Mouse (Mus musculus) thymus, adult 18-20 months (tissue): Measurements from ENCODE around the gene Hoxa10.

Experiments used
- DNase-seq, 2 experiments: peaks; one replicate each; pipeline ENCODE4 v3.0.0; 2022; ENCODE audit warnings: mixed read lengths in 2 of 2

Gene Hoxa10

DNA sequence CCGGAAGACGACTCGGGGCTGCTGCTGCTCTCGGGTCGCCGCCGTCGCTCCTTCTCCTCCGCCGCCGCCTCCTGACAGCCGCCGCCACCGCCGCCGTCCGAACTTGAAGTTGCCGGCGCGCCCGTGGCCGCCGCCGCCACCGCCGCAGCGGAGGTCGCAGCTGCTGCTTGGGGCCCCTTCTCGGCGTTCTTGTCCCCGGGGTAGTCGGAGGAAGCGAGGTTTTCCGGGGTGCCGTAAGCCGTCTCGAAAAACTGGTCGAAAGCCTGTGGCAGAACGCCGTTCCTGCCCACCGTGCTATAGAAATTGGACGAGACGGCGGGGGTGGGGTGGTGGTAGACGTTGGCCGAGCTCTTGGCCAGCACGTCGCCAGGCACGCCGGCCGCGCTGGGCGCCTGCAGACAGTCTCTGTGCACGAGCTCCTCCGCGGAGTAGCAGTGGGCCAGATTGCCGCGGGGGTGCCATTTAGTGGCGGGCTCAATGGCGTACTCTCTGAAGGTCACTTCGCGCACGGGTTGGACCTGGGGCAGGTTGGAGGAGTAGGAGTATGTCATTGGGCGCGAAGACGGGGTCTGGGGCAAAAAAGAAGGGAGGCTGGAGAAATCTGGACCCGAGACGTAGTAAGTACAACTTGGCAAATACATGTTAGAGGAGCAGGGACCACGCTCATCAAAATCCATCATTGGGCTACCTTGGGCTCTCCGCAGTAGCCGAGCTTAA is 4.5 kb upstream of the Hoxa10 start:
- no peak for DNase-seq

DNA sequence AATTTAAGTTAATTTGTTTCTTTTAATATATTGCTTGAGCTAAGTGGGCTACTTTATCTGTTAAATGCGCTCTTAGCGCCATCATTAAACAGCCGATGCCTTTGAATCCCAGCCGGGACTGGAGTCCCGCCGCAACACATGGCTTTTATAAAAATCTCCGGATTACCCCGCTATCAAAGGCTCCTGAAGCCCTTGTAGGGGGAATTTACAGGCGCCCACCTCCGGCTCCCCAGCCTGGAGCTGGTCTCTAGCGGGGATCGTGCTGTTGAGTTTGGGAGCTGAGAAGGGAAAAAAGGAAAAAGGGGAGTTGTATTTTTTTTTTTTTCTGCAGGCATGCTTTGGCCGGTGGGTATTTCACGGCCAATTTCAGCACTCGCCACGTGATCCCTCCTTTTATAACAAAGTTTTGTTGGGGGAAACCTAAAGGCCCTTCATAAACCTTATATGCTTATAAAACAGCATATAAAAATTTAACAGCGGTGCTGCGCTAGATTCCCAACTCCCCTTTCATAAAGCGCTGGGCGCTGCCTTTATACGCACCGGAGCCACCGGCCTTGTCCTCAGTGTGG is 3.9 kb upstream of the Hoxa10 start:
- no peak for DNase-seq

DNA sequence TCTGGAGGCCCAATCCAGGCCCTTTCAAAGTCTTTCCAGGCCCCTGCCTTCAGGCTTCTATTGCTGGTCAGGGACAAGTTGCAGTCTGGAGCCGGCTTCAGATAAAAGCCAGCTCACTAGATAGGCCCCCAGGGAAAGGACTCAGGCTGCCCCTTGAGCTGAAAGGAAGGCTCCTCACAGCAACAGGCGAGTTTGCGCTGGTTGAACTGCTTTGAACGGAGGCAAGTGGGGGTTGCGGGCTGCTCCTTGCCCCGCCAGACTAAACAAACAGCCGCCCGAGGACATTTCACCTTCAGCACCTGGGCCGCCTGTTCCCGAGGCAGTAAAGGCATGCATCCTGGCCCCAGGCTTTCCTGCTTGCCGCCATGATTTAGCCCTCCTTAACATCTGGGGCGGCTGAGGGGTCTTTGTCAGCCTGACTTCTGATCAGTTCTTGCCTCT is 3.0 kb upstream of the Hoxa10 start:
- DNase-seq: no peak

DNA sequence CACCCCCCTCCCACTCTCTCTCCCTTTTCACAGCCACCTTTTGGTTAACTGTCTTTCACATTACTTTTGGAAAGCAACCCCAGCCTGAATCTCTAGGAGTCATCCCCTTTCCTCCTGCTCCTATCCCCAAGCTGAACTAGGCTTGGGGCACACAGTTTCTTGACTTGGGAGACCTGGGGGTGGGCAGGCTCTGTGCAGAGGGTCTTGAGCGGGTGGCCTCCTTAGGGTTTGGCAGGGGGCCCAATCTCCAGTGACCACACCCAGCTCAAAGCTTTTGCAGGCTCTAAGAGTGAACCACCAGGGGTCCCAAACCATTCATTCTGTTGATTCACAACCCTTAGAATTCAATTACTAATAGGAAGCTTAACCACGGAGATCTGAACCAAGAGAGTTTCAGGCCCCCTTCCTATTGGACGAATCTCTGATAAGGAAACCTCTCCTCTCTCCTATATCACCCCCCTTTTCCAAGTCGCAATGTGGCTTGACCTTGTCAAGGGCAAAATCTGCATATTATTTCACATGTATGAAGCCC is 2.2 kb upstream of the Hoxa10 start:
- no peak for DNase-seq

DNA sequence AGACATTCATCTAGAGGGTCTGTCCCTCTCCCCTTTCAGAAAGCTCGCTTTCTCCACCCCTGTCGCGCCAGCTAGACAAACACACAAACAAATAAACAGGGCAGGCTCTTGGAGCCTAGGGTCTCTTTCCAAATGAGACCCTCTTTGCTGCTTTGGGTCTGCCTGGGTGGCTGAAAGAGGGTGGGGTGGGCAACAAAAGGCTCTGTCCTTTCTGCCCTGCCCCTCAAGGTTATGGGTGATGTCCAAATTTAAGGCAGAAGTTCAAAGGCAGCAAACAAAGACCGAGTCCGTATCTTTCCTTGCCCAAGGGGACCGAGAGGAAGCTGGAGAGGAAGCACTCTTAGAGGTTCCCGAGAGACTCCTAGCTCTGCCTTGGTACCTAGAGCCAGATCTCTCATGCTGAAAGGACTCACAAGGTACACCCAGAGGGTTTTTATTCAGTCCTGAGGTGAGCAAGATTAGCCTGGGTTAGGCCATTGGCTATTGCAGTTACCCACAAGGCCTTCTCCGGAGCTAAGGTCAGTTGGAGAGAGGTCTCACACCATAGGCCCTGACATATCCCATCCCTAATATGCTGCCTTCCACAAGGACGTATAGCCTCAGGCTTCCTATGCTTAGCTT is 457 bp upstream of the Hoxa10 start:
- no peak for DNase-seq

DNA sequence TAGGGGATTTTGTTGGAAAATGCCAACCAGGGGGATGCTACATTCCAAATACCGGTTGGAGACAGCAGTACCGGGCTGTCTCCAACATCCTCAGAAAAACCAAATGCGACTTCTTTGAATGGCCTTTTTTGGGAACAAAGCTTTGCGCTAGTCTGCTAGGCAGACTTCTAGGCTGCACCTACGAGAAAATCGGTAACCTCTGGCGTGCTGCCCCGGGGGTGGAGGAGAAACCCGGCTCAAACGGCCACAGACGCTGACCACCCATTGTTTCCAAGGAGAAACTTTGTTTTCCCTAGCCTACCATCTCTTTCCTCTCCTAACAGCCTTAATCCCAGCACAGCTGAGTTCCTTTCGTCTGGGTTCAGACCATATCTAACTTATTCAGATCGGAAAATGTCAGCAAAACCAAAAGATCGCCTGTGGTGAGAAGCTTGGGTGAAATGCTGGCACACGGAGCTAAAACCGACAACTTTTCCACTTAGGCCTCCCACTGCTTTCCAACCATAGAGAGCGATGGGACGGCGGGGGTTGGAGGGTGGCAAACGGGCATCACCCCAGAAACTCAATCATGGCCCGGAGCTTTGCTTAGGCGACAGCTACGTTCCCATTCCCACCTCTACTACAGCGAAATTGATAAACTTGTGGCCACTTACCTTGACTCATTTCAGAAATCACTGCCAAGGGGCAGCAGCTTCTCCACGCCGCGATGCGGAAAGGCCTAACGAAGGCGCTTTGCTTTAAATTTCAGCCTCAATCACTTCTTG is 847 bp downstream of the Hoxa10 start:
- no peak for DNase-seq

DNA sequence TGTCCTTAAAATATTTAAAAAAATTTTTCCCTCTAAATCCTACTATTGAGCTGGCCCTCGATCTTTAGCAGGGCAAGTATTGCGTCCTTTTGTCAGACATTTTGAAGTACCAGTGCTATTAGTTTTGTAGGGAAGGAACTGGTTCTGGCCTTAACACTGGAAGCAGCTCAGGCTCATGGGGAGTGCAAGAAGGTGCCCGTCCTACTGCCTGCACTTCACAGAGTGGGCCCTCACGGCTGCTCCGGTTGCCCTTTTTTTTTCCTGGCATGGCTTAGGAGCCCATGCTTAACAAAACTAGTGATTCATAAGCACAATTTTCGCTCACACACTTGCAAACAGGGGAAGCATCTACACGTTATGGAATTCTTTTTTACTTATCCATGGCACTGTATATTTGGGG is 1.7 kb downstream of the Hoxa10 start:
- no peak for DNase-seq

DNA sequence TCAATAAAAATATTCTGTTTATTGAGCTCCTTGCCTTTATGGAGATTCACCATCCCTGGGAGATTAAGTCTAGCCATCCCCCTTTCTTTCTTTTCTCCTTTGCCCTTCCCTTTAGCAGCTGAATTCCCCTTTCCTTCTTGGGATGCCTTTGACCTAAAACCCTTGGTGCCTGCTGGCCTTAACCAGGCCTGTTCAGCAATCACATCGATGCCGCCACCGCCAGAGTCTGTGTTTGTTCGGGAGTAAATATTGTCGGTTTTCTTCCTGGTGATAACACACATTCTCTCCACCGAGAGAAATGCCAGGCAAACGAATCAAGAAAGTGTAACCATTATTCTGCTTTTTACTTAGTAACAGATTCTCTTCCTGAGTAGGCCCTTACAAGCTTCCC is 2.5 kb downstream of the Hoxa10 start:
- no peak for DNase-seq

DNA sequence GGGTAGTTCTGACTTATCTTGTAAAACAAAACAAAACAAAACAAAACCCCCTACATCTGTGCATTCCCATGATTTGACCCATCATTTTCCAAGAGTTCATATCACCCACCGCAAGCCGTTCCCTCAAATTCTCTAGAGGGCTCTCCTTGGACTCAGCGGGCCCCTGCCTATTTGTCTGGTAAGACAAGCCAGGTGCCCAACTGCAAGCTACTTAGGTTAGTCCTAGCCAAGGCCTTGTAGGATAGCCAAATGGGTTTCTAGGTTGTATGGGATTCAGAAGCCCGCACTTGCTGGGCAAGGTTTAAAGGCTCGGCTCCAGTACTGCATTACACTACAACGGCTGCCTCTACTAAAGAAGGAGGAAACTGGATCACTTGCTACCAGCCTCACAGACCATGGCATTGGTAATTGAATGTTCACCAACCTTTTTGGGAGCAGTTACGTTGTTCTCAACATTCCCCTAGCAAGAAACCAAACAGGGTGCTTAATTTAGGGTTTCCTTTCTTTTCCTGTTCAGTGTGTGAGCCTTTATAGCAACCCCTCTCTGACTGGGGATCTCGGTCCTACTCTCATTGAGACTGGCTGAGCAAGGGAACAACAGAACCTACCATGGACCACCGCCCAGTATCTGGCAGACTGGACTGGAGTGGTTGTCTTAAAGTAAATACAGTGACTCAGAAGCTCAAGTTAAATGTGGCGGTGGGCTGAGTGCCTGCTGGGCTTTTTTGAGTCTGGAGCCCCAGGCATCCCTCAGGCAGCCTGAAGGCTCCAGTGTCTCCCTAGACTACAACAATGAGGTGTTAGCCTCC is 3.1 kb downstream of the Hoxa10 start:
- DNase-seq: no peak

DNA sequence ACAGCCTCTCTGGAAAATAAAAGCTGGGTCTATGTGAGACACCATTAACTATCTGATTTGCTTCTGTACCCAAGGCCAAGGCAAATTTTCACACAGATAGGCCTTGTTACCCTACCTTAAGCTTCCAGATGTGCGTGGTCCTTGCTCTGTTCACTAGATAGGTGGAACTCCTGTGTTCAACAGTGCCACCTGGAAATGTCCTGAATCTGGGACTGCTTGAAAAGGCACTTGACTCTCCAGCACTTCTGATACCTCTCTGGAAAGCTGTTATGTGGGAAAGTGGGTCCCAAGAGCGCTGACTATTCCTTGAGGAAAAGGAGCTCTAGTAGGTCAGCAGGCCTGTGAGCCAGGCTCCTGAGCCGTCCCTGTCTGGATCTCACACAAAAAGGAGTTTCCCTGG is 3.8 kb downstream of the Hoxa10 start:
- no peak for DNase-seq

DNA sequence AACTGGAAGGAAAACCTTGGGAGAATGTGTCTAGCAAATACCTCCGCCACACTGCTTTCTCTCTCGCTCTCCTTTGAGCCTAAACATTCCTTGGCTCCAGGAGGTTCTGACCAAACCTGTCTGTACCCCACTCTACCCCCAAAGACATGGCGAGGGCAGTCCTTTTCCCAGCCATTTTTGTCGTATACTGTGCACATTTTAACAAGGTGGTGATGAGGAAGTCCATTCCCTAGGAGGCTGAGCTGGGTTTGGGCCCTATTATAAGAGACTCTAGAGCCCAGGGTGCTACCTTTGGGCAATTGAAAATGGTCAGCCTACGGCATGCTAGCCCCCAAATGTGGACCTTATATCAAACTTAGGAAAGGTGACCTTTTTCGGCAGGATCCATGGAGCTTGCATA is 4.8 kb downstream of the Hoxa10 start:
- no peak for DNase-seq

DNA sequence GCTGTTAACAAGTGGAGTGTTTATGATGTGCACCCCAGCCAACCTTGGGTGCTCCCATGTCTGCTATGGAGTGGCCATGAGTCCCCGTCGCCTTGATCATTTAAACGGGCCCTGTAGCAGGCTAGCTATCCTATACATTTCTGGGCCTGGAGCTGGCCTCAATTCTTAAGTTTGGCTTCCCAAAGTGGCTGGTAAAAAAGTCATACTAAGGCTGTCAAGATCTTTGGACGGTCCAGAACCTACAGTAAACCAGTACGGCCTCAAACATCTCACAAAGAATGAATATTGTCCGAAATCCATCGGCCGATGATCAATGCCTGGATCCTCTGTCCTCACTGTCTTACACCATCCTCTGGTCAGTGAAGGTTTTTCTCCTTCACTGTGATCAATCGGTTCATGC is 5.4 kb downstream of the Hoxa10 start:
- DNase-seq: no peak

DNA sequence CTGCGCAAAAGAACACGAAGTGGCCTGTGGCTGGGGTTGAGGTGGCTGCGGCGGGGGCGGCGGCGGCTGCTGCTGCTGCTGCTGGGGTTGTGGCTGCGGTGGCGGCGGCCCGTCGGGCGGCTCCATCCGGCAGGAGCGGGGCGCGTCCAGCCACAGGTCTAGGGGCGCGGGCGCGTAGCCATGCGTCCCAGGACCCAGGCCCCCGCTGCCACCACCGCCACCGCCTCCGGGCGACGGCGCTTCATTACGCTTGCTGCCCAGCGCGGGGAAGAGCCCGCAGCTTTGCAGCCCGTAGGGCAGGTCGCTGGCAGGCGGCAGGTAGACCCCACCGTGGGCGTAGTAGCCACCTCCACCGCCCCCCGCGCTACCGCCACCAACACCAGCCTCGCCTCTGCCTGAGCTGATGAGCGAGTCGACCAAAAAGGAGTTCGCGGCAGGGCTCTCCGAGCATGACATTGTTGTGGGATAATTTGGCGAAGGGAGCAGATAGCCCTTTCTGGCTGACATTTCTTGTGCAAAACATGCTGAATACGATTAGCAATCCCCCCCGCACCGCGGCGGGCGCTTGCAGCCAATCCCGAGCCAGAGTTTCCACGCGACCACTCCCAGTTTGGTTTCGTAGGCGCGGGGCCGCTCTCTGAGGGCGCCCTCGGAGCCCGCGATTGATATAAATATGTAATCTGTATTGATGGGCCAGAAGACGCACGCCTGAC is 6.1 kb downstream of the Hoxa10 start:
- DNase-seq: no peak

DNA sequence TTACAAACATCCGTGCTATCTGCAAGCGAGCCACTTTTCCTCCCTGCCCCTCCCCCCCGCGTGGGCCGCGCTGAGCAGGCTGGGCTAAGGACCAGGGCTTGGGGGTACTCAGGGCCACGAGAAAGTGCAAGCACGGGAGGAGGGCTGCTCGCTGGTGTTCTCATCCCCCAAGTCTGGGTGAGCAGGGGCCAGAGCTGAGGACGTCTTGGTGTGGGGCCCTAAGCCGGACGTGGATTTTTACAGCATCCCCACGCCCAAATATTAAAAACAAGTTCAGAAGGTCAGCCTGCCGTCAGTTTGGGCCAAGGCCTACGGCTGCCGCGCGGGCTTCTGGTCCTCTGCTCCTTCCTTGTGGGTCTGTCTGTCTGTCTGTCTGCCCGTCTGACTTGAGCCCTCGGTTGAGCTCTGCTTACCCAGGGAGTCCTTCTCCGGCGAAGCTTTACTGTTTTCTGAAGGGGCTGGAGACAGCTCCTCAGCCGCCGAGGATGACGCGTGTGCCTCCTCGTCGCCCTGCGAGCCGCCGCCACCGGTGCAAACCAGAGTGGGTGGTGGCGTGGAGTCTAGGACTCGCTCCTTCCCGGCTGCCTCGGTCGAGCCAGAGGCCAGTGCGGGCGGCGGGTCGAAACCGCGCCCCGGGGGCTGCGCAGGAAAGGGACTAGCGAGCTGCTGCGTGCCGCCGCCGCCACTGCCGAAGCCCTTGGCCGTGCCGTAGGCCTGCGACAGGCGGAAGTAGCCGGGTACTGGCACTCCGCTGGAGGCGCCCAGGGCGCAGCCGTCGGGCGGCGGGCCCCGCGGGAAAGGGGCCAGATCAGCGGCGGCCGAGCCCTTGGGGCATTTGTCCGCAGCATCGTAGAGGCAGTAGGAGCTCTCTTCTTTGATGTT is 6.9 kb downstream of the Hoxa10 start:
- DNase-seq: no peak

DNA sequence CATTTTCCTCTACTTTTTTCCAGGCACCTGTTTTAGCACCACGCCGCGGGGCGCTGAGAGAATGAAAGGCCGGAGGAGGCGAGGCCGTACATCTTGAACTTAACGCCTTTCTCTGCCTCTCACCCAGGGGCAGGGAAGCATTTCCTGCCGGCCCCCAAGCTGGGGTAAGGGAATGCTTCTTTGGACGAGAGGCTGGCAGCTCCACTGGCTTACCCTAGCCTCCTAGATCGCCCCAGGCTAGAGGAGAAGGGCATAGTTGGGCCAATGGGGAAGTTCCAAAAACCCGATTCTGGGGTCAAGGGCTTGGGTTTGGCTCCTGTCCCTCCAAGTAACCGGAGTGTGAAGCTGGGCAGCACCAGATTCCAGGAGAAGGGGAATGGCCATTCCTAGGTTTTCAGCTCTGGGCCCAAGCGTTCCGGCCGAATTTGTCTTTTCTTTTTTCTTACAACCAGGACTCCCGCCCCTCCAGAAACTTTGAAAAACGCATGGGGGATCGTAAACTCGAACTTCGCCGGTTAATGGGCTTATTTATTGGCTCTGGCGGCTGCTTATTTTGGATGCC is 7.6 kb downstream of the Hoxa10 start:
- no peak for DNase-seq

DNA sequence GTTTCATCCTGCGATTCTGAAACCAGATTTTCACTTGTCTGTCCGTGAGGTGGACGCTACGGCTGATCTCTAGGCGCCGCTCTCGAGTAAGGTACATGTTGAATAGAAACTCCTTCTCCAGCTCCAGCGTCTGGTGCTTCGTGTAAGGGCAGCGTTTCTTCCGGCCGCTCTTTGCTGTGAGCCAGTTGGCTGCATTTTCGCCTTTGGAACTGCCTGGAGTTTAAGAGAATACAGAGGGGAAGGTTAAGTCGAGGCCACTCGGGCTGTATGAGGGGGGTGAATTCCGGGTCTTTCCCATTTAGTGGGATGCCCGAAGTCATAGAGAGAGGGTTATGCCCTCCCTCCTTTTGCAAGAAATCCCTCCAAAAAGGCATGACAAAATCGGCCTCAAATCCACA is 8.1 kb downstream of the Hoxa10 start:
- DNase-seq: no peak

DNA sequence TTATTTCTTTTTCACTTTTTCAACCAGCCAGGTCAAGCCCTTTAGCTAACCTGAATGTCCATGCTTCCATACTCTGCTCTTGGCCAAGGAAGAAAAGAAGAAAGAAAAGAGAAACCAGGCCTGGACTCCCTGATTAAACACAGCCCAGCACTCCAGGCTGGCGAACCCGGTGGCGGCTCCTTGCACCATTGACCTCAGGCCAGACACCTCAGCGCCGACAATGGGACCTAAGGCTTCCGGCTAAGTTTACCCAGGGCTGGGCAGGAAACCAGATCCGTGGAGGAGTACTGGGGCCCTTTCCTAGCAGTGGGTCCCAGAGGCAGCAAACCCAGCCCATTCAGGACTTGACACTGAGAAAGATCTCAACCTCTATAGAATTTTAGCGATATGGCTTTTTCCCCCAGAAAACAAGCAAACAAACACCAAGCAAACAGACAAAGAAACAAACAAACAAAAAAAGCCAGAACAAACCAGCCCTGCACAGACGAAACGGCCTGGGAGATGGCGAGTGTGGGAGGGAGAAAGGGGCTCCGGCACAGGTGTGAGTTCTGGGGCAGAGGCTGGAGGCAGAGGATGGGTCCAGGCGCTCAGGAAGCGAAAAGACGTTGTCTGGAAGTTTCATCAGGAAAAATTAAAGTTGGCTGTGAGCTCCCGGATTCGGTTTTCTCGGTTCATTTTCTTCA is 8.6 kb downstream of the Hoxa10 start:
- DNase-seq: no peak

DNA sequence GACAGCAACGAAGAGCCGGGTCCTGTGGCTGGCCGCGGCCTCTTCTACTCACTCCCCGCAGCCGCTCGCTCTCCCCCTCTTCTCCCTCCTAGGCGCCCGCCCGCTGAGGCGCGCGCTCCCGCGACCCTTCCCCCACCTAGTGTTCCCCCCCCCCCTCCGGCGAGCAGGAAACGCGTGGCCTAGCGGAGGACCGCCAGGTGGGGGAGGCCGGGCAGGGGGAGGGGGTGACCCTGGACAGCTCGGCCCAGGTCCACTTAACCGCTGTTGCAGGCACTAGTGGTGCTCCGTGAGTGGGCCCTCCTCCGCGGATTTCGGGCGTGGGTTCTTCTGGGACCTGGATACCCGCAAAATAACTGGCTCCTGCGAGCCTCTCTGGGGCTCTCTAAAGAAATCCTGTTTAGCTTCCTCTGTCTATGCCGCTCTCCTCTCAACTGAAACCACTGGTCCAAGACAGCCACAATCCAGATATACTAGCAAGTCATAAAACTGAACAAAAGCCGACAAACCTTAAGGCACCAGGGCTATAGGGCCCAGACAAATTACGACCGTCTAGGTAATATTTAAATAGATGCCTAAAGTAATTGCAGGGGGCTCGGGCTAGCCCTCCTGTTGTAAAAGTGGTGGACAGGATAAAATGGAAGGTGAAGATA is 10.0 kb downstream of the Hoxa10 start, which contains the start of gene Hoxa9:
Gene Hoxa9 (minus strand): TSS at position 574 of the 650 bp plus-strand sequence.
- DNase-seq: no peak
